Mouse (Mus musculus): ENCODE data around the gene Cars.

- TF ChIP-seq TAL1 (IDR thresholded peaks at IDR 0.05; ENCODE audit: low read length) (no peak), GATA1 (IDR thresholded peaks at IDR 0.05; ENCODE audit: low read length) (no peak)
Observed at GRCm38 (mm10) chr7:143626178-143626577, 26.3 kb upstream of the Cars start.

Data from erythroblast, embryonic 14.5 days (primary cell).